14 mouse cellular contexts compared by ENCODE assay signal in the genomic region with DNA sequence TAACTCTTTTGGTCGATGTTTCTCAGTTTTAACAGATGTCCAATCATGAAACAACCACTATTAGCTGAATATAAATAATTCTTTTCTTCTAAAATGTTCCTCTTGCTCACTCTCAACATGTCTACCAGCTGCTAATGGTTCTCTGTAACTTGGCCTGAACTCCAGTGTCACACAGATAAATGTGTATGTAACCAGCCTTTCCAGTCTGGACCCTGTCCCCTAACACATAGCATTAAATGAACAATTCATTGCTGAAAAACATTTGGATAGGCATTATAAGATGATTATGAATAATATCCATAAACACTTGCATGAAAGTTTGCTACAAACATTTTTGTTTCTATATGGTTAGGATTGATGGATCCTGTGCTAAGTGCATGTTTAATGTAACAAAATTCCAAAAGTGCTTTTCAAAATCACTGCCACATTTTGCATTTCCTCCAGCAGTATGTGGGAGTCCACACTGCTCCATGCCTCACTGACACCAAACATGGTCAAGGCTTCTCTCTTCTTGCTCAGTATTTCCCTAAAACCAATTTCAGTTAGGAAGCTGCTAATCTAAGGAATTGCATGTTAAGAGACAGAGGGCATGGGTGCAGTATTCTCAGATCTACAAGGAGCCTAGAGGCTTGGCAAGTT.
"Had no signal": no experiment of that assay in that cellular context is flagged by ENCODE, and none has a peak within 500 bp of the region (broad histone marks: within the 10 kb centered on the region; RNA-seq: fewer than 3 reads in every experiment).

No protein-coding gene starts in this region.

- H3K9ac ChIP-seq: limb, embryonic 15.5 days; liver, embryonic 12.5 days; midbrain, embryonic 15.5 days; neural tube, embryonic 13.5 days had no signal

- H3K4me3 ChIP-seq: limb, embryonic 15.5 days; liver, embryonic 12.5 days; midbrain, embryonic 10.5 days; midbrain, embryonic 15.5 days; neural tube, embryonic 13.5 days had no signal

- H3K9me3 ChIP-seq: limb, embryonic 15.5 days; liver, embryonic 12.5 days; midbrain, embryonic 10.5 days; midbrain, embryonic 15.5 days; neural tube, embryonic 13.5 days had no signal

- H3K36me3 ChIP-seq: limb, embryonic 15.5 days; liver, embryonic 12.5 days; midbrain, embryonic 10.5 days; midbrain, embryonic 15.5 days; neural tube, embryonic 13.5 days had no signal

- DNase-seq: kidney, adult 8-10 months; kidney, postnatal 25 days; layer of hippocampus, adult 9-11 months; layer of hippocampus, postnatal 36 days; retina, postnatal 1 day; right cerebral cortex, postnatal 4 days; spleen, adult 18-20 months; thymus, adult 18-20 months; thymus, postnatal 14 days had no signal

- H3K4me1 ChIP-seq: liver, embryonic 12.5 days; midbrain, embryonic 10.5 days; midbrain, embryonic 15.5 days; neural tube, embryonic 13.5 days had no signal

- H3K27ac ChIP-seq: limb, embryonic 15.5 days; liver, embryonic 12.5 days; midbrain, embryonic 10.5 days; midbrain, embryonic 15.5 days; neural tube, embryonic 13.5 days had no signal

- H3K4me2 ChIP-seq: limb, embryonic 15.5 days; liver, embryonic 12.5 days; midbrain, embryonic 15.5 days; neural tube, embryonic 13.5 days had no signal

- H3K27me3 ChIP-seq: limb, embryonic 15.5 days; liver, embryonic 12.5 days; midbrain, embryonic 15.5 days; neural tube, embryonic 13.5 days had no signal

- ATAC-seq: liver, embryonic 12.5 days; midbrain, embryonic 15.5 days had no signal
